ENCODE assay signal across 8 mouse cellular contexts in the genomic region with DNA sequence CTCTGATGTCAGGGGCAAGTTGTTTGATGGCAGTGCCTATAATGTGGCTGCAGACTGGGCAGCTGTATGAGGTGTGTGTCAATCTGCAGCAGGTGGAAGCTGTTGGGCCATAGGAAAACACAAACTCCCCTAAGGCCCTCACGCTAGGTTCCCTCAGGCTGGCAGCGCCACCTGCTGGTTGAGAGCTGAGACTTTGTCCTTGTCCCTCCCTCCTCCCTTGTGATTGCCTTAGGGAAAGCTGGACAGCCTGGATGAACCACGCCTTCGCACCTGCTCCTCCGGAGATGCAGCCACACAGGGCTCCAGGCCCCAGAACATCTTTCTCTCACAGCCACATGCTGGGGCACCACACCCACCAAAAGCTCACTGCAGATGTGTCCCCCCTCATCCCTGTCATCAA. TPM values are rescaled to one million over a fixed set of nuclear protein-coding genes. Genes with fewer than 3 reads are reported as not detected.
A peak's percentile ranks its signal among the peaks of the same experiment; 100 is the strongest.
DNase-seq lines count a peak whose midpoint lies in the region; TF ChIP-seq lines count a peak whose summit lies in the region.
"Had no signal": no experiment of that assay in that cellular context is flagged by ENCODE, and none has a peak within 500 bp of the region (broad histone marks: within the 10 kb centered on the region; RNA-seq: fewer than 3 reads in every experiment).

No protein-coding gene starts in this region.

- H3K27me3 ChIP-seq in C2C12 (ENCODE audit: control insufficient read depth, insufficient read depth, insufficient read length) = peaks cover 75% of the 10 kb centered on the region
- H3K27me3 ChIP-seq in small intestine, adult 2 months (ENCODE audit: control insufficient read depth, insufficient read depth, low read length) = peaks cover 25% of the 10 kb centered on the region

- H3K4me3 ChIP-seq in C2C12 (ENCODE audit: insufficient read depth, poor library complexity, severe bottlenecking) = no peak overlapping the region
- no peak overlapping the region for H3K4me3 ChIP-seq in gastrocnemius, adult 2 months
- H3K4me3 ChIP-seq in small intestine, adult 2 months (ENCODE audit: low read depth, low read length) = no peak overlapping the region

- H3K79me3 ChIP-seq in C2C12 (ENCODE audit: low read depth) = no peaks in the 10 kb centered on the region

- WGBS in small intestine, adult 2 months = under 1% methylated on average over 5 of the region's 5 CpGs

- no peak overlapping the region for H3ac ChIP-seq in C2C12 (ENCODE audit: control insufficient read depth, insufficient read length, low read depth)

- TF ChIP-seq CTCF in C2C12 (IDR thresholded peaks at IDR 0.05; ENCODE audit: control insufficient read depth, insufficient read depth, insufficient read length) = peak; percentile 96
- peak; percentile 80 for TF ChIP-seq CTCF in gastrocnemius, adult 2 months (IDR thresholded peaks at IDR 0.05)
- TF ChIP-seq CTCF in small intestine, adult 2 months (IDR thresholded peaks at IDR 0.05; ENCODE audit: extremely low read depth, insufficient read length, insufficient replicate concordance, low read depth, low read length) = peak; percentile 92

- no peaks in the 10 kb centered on the region for H3K79me2 ChIP-seq in C2C12 (ENCODE audit: control insufficient read depth, insufficient read depth)

- H3K36me3 ChIP-seq in C2C12 (ENCODE audit: control insufficient read depth, insufficient read depth) = no peaks in the 10 kb centered on the region
- no peaks in the 10 kb centered on the region for H3K36me3 ChIP-seq in small intestine, adult 2 months (ENCODE audit: control insufficient read depth, insufficient read depth, low read length)

- no peak overlapping the region for H3K27ac ChIP-seq in gastrocnemius, adult 2 months
- H3K27ac ChIP-seq in small intestine, adult 2 months (ENCODE audit: insufficient read depth, low read depth, low read length) = no peak overlapping the region

- intact Hi-C loops in gastrocnemius, adult 2 months (cut with DNase I) = no loop called here

- H3K4me1 ChIP-seq in small intestine, adult 2 months (ENCODE audit: control insufficient read depth, insufficient read depth, insufficient read length, low read length) = peaks cover 2% of the 10 kb centered on the region

- DNase-seq in Muller cell, postnatal 12 days (ENCODE audit: inconsistent ontology term) = peak; percentile 46
- peak; percentile 88 for DNase-seq in cerebellum, adult 9-11 months
- peak; percentile 74 for DNase-seq in gastrocnemius, adult 2 months
- DNase-seq in kidney, postnatal 25 days = peak; percentile 76 to 77
- peak; percentile 37 for DNase-seq in lung, postnatal 25 days (ENCODE audit: low spot score)

- TF ChIP-seq POLR2A in small intestine, adult 2 months (IDR thresholded peaks at IDR 0.05; ENCODE audit: low read depth, low read length) = no peak

TF ChIP-seq in C2C12, 6 proteins besides CTCF, POLR2A, EP300 and RAD21:
- TF ChIP-seq MYOD1 (IDR thresholded peaks at IDR 0.05; ENCODE audit: control insufficient read depth, insufficient read length, low read depth) (no peak), USF1 (IDR thresholded peaks at IDR 0.05; ENCODE audit: low read depth) (no peak), MYOG (IDR thresholded peaks at IDR 0.05; ENCODE audit: control insufficient read depth, extremely low read depth, insufficient read length) (no peak), CEBPB (IDR thresholded peaks at IDR 0.05; ENCODE audit: low read depth) (no peak), MAX (IDR thresholded peaks at IDR 0.05) (no peak), FOSL1 (IDR thresholded peaks at IDR 0.05; ENCODE audit: insufficient read depth, low read length, poor library complexity, severe bottlenecking) (no peak)

RNA-seq across cellular contexts. Expression of gene Sept3, which starts 3.5 kb away (rescaled TPM):
- 0.06 TPM for polyA plus RNA-seq in C2C12 (2012; fragmentation: generic; extraction: Trizol)
- under 1 TPM; 0.41 to 0.45 TPM for total RNA-seq in gastrocnemius, adult 2 months (2021)
- 0.24 and 0.52 TPM in 2 replicates for polyA plus RNA-seq in small intestine, adult 2 months (2012; rRNA removed)

RNA-seq across cellular contexts. Expression of gene 1500009C09Rik, which starts 19.0 kb away (rescaled TPM):
- not detected for polyA plus RNA-seq in C2C12 (2012; fragmentation: generic; extraction: Trizol)
- total RNA-seq in gastrocnemius, adult 2 months (2021) = not detected
- polyA plus RNA-seq in small intestine, adult 2 months (2012; rRNA removed) = 0.19 and 0.37 TPM in 2 replicates
- polyA plus RNA-seq: heart, embryonic 16.5 days had no signal

RNA-seq across cellular contexts. Expression of gene Cenpm, which starts 26.7 kb away (rescaled TPM):
- 46.3 TPM for polyA plus RNA-seq in C2C12 (2012; fragmentation: generic; extraction: Trizol)
- total RNA-seq in gastrocnemius, adult 2 months (2021) = not detected
- polyA plus RNA-seq in small intestine, adult 2 months (2012; rRNA removed) = 5.8 and 16.4 TPM in 2 replicates

RNA-seq across cellular contexts. Expression of gene Wbp2nl, which starts 27.6 kb away (rescaled TPM):
- not detected for polyA plus RNA-seq in C2C12 (2012; fragmentation: generic; extraction: Trizol)
- total RNA-seq in gastrocnemius, adult 2 months (2021) = not detected
- polyA plus RNA-seq in small intestine, adult 2 months (2012; rRNA removed) = not detected in 2 replicates

RNA-seq across cellular contexts. Expression of gene Tnfrsf13c, which starts 47.0 kb away (rescaled TPM):
- 0.16 TPM for polyA plus RNA-seq in C2C12 (2012; fragmentation: generic; extraction: Trizol)
- total RNA-seq in gastrocnemius, adult 2 months (2021) = not detected
- 6.3 and 14.1 TPM in 2 replicates for polyA plus RNA-seq in small intestine, adult 2 months (2012; rRNA removed)

Comparison
In these comparisons a context has a peak if more than half of its experiments do, and no peak if none do; other contexts are left out.
1. DNase-seq: peak in every context shown above with its lines; median percentile 88 in cerebellum, adult 9-11 months; 76 in kidney, postnatal 25 days; 74 in gastrocnemius, adult 2 months; 46 in Muller cell, postnatal 12 days; 37 in lung, postnatal 25 days.